Mouse (Mus musculus) NIH3T3 (cell line): ENCODE measurements at regions not wholly inside any gene's neighbourhood (a gene's known extent, or its start where the extent isn't known, plus 50 kb on each side); places are given as distances from the start of the nearest gene placed in this dataset.
"Not testable (repeated sequence)": the region's sequence is repeated elsewhere in the genome, so short reads cannot be mapped to it uniquely, and the experiment has no call there.

ENCODE experiments used
- DNase-seq: peaks from one replicate; pipeline ENCODE4 v3.0.0-alpha.2; 2012; ENCODE audit warnings: low read depth

GRCm38 (mm10) chr17:7538402-7539087, 153.3 kb upstream of the Unc93a2 start:
- DNase-seq: no peak

GRCm38 (mm10) chr17:7537618-7538266, 152.5 kb upstream of the Unc93a2 start:
- no peak for DNase-seq

- no peak for DNase-seq
Measured at GRCm38 (mm10) chr17:7537210-7537609, 151.9 kb upstream of the Unc93a2 start.

GRCm38 (mm10) chr17:7534386-7535059, 149.3 kb upstream of the Unc93a2 start:
- no peak for DNase-seq

- no peak for DNase-seq
Measured at GRCm38 (mm10) chr17:7533552-7533951, 148.3 kb upstream of the Unc93a2 start.

- DNase-seq: no peak
Measured at GRCm38 (mm10) chr17:7532618-7533017, 147.4 kb upstream of the Unc93a2 start.

GRCm38 (mm10) chr17:7529304-7529703, 144.0 kb upstream of the Unc93a2 start:
- DNase-seq: no peak

GRCm38 (mm10) chr17:7527681-7528080, 142.4 kb upstream of the Unc93a2 start:
- DNase-seq: no peak

- DNase-seq: not testable (repeated sequence)
Measured at GRCm38 (mm10) chr17:7524497-7524896, 139.2 kb upstream of the Unc93a2 start.

GRCm38 (mm10) chr17:7521127-7521526, 135.9 kb upstream of the Unc93a2 start:
- DNase-seq: no peak
